Comparison of ENCODE assay signal across 17 mouse cellular contexts in genomic region chr4:126563798-126564197, GRCm38 (mm10). TPM values are rescaled to one million over a fixed set of nuclear protein-coding genes. Genes with fewer than 3 reads are reported as not detected.
"Had no signal": no experiment of that assay in that cellular context is flagged by ENCODE, and none has a peak within 500 bp of the region (broad histone marks: within the 10 kb centered on the region; RNA-seq: fewer than 3 reads in every experiment).

No protein-coding gene starts in this region.

- DNase-seq: lung, adult 2 months; lung, postnatal 14 days; lung, postnatal 36 days; right cerebral cortex, postnatal 14 days; thymus, adult 2 months; thymus, postnatal 25 days had no signal

- H3K36me3 ChIP-seq: midbrain, embryonic 15.5 days had no signal

- H3K9ac ChIP-seq: lung, embryonic 15.5 days; midbrain, embryonic 13.5 days; midbrain, embryonic 15.5 days; neural tube, embryonic 12.5 days; stomach, embryonic 15.5 days had no signal

- H3K27ac ChIP-seq: lung, embryonic 15.5 days; macrophage; midbrain, embryonic 13.5 days; midbrain, embryonic 15.5 days; neural tube, embryonic 12.5 days; stomach, embryonic 15.5 days; stomach, postnatal 0 days had no signal

- H3K9me3 ChIP-seq: lung, embryonic 15.5 days; megakaryocyte, embryonic 14.5 days; midbrain, embryonic 13.5 days; midbrain, embryonic 15.5 days; neural tube, embryonic 12.5 days; stomach, embryonic 15.5 days had no signal

- ATAC-seq: lung, postnatal 0 days; midbrain, embryonic 13.5 days; midbrain, embryonic 15.5 days had no signal

- H3K27me3 ChIP-seq: lung, embryonic 15.5 days; megakaryocyte, embryonic 14.5 days; midbrain, embryonic 13.5 days; midbrain, embryonic 15.5 days; neural tube, embryonic 12.5 days; stomach, embryonic 15.5 days had no signal

- H3K4me3 ChIP-seq: lung, embryonic 15.5 days; megakaryocyte, embryonic 14.5 days; midbrain, embryonic 13.5 days; midbrain, embryonic 15.5 days; neural tube, embryonic 12.5 days; stomach, embryonic 15.5 days had no signal

- H3K4me1 ChIP-seq: midbrain, embryonic 13.5 days; midbrain, embryonic 15.5 days; neural tube, embryonic 12.5 days; stomach, embryonic 15.5 days had no signal

- H3K4me2 ChIP-seq: lung, embryonic 15.5 days; midbrain, embryonic 11.5 days; midbrain, embryonic 13.5 days; midbrain, embryonic 15.5 days; neural tube, embryonic 12.5 days; stomach, embryonic 15.5 days had no signal

RNA-seq across cellular contexts. Expression of gene 5730409E04Rik, which starts 45.8 kb away (rescaled TPM):
- total RNA-seq: neutrophil, adult 5-6 weeks had no signal
